Mouse (Mus musculus) heart, postnatal 0 days (tissue): Measurements from ENCODE around the gene Olfr183.

ENCODE experiments used
- CTCF ChIP-seq: IDR thresholded peaks from 2 replicates; pipeline ENCODE4 v1.5.1; 2016; ENCODE audit warnings: antibody characterized with exemption, control low read depth, low read depth
- EP300 ChIP-seq: IDR thresholded peaks from 2 replicates; pipeline ENCODE4 v1.6.1; 2016; ENCODE audit warnings: antibody characterized with exemption, low read depth

DNA sequence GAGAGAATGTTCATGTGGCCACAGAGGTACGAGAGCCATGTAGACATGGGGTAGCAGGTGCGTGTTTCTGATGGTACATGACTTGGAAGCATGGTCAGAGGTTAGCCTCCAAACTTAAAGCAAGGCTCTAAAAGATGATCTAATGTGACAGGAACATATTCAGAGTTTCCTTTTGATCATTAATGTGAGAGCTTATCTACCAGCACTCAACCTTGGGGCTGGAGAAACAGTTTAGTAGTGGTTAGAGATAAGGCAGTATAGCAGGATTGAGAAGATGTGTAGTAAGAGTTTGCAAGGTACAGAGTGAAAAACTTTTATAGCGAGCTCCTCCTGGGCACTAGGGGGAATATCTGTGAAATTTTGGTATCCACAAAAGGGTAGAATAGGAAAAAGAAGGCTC lies 50.7 kb downstream of the Olfr183 start:
- no peak for TF ChIP-seq CTCF
- no peak for TF ChIP-seq EP300
